Mouse (Mus musculus) ES-E14 (cell line): Measurements from ENCODE around the gene Olfr323. TPM values are rescaled to one million over a fixed set of nuclear protein-coding genes. Genes with fewer than 3 reads are reported as not detected.

Experiments used
- DNase-seq: peaks from one replicate; pipeline ENCODE4 v3.0.0-alpha.2; 2013; ENCODE audit warnings: low read depth, low spot score
- H3K27ac ChIP-seq: 2 replicates; pipeline ENCODE4 v1.5.1; 2012; ENCODE audit warnings: low read depth, mild to moderate bottlenecking, low read length, moderate library complexity, mixed read lengths; ENCODE audit not compliant: poor library complexity, insufficient read depth, severe bottlenecking
- H3K36me3 ChIP-seq: 2 replicates; pipeline ENCODE4 v1.6.1; 2012; ENCODE audit warnings: mild to moderate bottlenecking, low read length, moderate library complexity, mixed read lengths; ENCODE audit not compliant: control insufficient read depth, poor library complexity, insufficient read depth, severe bottlenecking
- H3K4me1 ChIP-seq, 2 experiments: fragments of 150-350 bp in 1 of 2; sonication (generic) in 1 of 2; 2 replicates each; pipeline ENCODE4 v1.6.1; 2012; ENCODE audit warnings: low read length in 2 of 2, mild to moderate bottlenecking in 1 of 2, mixed read lengths in 1 of 2; ENCODE audit not compliant: control insufficient read depth in 2 of 2, insufficient read depth in 2 of 2, poor library complexity in 1 of 2
- H3K4me3 ChIP-seq, 2 experiments: fragments of 150-350 bp in 1 of 2; sonication (generic) in 1 of 2; 2 replicates each; pipeline ENCODE4 v1.5.1; 2012; ENCODE audit warnings: low read length in 2 of 2, low read depth in 1 of 2, mild to moderate bottlenecking in 1 of 2, mixed read lengths in 1 of 2; ENCODE audit not compliant: insufficient read depth in 1 of 2, poor library complexity in 1 of 2, severe bottlenecking in 1 of 2
- H3K9ac ChIP-seq: 2 replicates; pipeline ENCODE4 v1.6.1; 2012; ENCODE audit warnings: low read depth, mild to moderate bottlenecking, low read length, mixed read lengths; ENCODE audit not compliant: poor library complexity, insufficient read depth, severe bottlenecking
- H3K9me3 ChIP-seq: fragments of 150-350 bp; sonication (generic); 2 replicates; pipeline ENCODE4 v1.6.1; 2012; ENCODE audit warnings: low read depth, mild to moderate bottlenecking, low read length; ENCODE audit not compliant: control insufficient read depth, insufficient read depth
- CHD2 ChIP-seq: IDR thresholded peaks from 2 replicates; pipeline ENCODE4 v1.6.1; 2014; ENCODE audit warnings: mild to moderate bottlenecking, low read depth, low read length, inconsistent platforms
- HCFC1 ChIP-seq: IDR thresholded peaks from 2 replicates; pipeline ENCODE4 v1.6.1; 2012; ENCODE audit warnings: low read length, inconsistent platforms, borderline replicate concordance; ENCODE audit not compliant: insufficient read depth
- MAFK ChIP-seq: IDR thresholded peaks from 2 replicates; pipeline ENCODE4 v1.6.1; 2014; ENCODE audit warnings: mild to moderate bottlenecking, low read depth, low read length, inconsistent platforms; ENCODE audit not compliant: insufficient read depth
- ZC3H11A ChIP-seq: IDR thresholded peaks from 2 replicates; pipeline ENCODE4 v1.6.1; 2012; ENCODE audit warnings: low read depth, mild to moderate bottlenecking, inconsistent platforms, low read length, borderline replicate concordance
- ZNF384 ChIP-seq: IDR thresholded peaks from 2 replicates; pipeline ENCODE4 v1.6.1; 2012; ENCODE audit warnings: low read depth, low read length, inconsistent platforms
- in situ Hi-C, 2 experiments: fragments of 600-800 bp; cut with MboI; formaldehyde crosslinking; loops; one replicate each; pipeline ENCODE4 v1.15.1; 2025; ENCODE audit warnings: low sequenced_read_pairs in 2 of 2, inconsistent platforms in 1 of 2; ENCODE audit not compliant: unreplicated experiment in 2 of 2
- total RNA-seq: library from RNA; depleted of rRNA; stranded (reverse); fragments of 300-350 nt; gene quantifications from 2 replicates; pipeline ENCODE4 v1.2.3, GENCODE M21; 2012

Olfr323 gene
- total RNA-seq, 1 experiment = not detected

DNA sequence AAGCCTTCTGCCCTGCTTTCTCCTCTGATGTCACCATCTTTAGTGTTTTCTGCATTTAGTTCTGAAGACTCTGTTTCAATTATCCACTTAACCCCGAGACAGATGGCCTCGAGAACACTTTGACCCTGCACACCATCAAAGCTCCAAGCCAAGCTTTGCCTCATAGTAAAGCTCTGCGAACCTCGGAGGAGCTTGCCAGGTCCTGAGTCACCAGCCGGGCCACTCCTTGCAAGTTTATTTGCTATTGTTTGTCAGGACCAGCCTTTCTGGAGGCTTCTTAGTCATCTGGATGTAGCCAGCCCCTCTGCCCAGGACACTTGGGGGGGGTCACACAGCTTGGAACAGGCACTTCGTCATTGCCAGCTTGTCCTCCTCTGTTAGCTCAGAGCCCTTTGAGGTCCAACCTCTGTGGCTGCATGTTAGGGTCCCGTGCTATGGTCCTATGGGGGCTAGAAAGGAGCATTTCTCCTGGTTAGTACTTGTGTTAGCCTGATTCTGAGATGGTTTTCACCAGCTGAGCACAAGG is 7.9 kb upstream of the Olfr323 start:
- Histone ChIP-seq H3K9ac (no peak overlapping the region), H3K9me3 (no peaks in the 10 kb centered on the region), H3K36me3 (no peaks in the 10 kb centered on the region), H3K4me3 (no peak overlapping the region), H3K4me1 (no peaks in the 10 kb centered on the region), H3K27ac (no peak overlapping the region)
- TF ChIP-seq ZNF384 (no peak), ZC3H11A (no peak)
- DNase-seq = no peak
- in situ Hi-C loops = no loop called here

DNA sequence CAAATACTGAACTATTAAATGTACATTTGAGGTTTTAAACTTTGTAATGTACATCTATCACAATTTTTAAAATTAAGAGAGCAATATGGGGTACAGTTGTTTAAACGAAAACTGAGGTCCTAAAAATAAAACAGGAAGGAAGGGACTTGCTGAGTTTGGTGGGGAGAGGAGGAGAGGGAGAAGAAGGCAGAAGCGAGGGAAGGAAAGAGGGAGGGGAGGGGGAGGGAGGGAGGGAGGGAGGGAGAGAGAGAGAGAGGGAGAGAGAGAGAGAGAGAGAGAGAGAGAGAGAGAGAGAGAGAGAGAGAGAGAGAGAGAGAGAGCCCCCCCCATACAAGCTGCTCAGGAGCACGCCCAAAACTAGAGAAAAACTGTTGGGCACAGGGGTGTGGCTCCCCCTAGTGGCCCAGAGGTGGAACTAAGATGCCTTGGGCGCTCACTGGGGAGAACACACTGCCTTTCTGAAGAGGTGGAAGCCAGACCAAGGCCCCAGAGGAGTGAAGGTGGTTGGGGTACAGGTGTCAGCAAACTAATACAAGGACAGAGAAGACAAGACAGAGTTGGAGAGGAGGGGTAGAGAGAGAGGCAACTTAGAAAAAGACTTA is 6.2 kb upstream of the Olfr323 start:
- TF ChIP-seq ZNF384 (no peak), CHD2 (no peak), HCFC1 (no peak), ZC3H11A (no peak), MAFK (no peak)
- no peaks in the 10 kb centered on the region for H3K9me3 ChIP-seq
- no peaks in the 10 kb centered on the region for H3K36me3 ChIP-seq
- H3K9ac ChIP-seq = no peak overlapping the region
- no peak overlapping the region for H3K27ac ChIP-seq
- peak; percentile 34 for DNase-seq
- no peak overlapping the region for H3K4me3 ChIP-seq
- no peaks in the 10 kb centered on the region for H3K4me1 ChIP-seq
- in situ Hi-C loops = no loop called here

DNA sequence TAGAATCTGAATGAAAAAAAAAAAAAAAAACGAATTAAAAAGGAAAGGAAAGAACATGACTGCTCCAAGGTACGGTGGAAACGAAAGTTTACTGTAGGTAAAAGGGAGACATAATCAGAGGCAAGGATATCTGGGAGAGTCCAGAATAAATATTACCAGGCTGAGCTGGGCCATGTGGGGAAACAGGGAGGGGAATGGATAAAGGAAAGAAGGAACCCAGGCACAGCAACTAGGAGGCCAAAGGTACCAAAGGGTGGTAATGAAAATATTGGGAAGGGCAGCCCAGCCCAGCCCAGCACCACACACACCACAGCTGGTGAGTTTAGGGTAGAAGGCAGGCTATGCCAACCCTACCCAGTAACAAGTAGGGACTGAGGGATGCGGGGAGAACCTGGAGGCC is 4.6 kb upstream of the Olfr323 start:
- H3K9ac ChIP-seq = no peak overlapping the region
- TF ChIP-seq ZNF384 (no peak), MAFK (no peak), HCFC1 (no peak), ZC3H11A (no peak), CHD2 (no peak)
- in situ Hi-C loops = no loop called here

DNA sequence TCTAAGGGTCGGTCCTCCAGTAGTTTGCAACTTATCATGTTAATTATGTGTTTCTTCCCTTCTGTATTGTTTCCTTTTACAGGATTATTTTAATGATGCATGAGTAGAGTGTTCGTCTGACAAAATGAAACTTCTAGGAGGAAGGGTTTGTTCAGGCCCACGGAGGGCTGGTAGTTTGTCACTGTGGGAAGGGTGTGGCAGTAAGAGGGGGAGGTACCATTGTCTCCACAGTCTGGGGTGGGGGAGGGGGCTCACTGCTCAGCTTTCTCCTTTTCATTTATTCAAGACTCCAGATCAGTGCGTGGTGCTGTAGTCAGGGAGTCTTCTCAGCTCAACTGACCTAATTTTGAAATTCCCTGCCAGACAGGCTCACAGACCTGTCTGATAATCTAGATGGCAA is 4.2 kb downstream of the Olfr323 start:
- in situ Hi-C loops = no loop called here
- H3K27ac ChIP-seq = no peak overlapping the region
- H3K4me3 ChIP-seq = no peak overlapping the region
- no peak overlapping the region for H3K9ac ChIP-seq
- TF ChIP-seq HCFC1 (no peak), MAFK (no peak), ZNF384 (no peak), ZC3H11A (no peak), CHD2 (no peak)
- no peaks in the 10 kb centered on the region for H3K36me3 ChIP-seq
- DNase-seq = no peak
- no peaks in the 10 kb centered on the region for H3K9me3 ChIP-seq
- H3K4me1 ChIP-seq = no peaks in the 10 kb centered on the region

More for the DNA sequence above, 4.6 kb upstream of the Olfr323 start:
- Histone ChIP-seq H3K9me3 (no peaks in the 10 kb centered on the region), H3K36me3 (no peaks in the 10 kb centered on the region), H3K4me3 (no peak overlapping the region), H3K4me1 (no peaks in the 10 kb centered on the region), H3K27ac (no peak overlapping the region)
- no peak for DNase-seq

DNA sequence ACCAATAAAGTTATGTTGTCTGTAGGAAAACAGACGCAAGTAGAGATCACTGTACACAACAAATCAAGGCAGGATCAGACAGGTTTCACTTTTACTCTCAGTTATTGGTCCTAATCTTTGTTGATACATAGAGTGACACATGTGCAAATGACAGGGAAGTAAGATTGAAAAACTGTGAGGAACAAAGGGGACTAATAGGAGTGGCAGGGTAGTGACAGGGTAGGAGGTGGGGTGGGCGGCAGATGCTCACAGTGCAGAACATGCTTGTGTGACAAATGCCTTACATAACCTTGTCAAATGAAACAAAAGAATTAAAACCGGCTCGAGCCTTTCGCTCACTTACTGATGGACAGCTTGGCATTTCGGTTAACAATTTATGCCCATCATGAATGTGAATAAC is 11.5 kb downstream of the Olfr323 start:
- in situ Hi-C loops = no loop called here
- no peak overlapping the region for H3K9ac ChIP-seq
- no peaks in the 10 kb centered on the region for H3K4me1 ChIP-seq
- no peak overlapping the region for H3K27ac ChIP-seq
- H3K4me3 ChIP-seq = no peak overlapping the region
- TF ChIP-seq MAFK (no peak), ZC3H11A (no peak), HCFC1 (no peak)
- no peak for DNase-seq
- no peaks in the 10 kb centered on the region for H3K36me3 ChIP-seq
- no peaks in the 10 kb centered on the region for H3K9me3 ChIP-seq
